Mouse (Mus musculus): ENCODE measurements around the gene Timm13. TPM values are rescaled to one million over a fixed set of nuclear protein-coding genes. Genes with fewer than 3 reads are reported as not detected.

Gene Timm13
- polyA plus RNA-seq, 1 experiment from 2014 or later: 233 TPM

DNA sequence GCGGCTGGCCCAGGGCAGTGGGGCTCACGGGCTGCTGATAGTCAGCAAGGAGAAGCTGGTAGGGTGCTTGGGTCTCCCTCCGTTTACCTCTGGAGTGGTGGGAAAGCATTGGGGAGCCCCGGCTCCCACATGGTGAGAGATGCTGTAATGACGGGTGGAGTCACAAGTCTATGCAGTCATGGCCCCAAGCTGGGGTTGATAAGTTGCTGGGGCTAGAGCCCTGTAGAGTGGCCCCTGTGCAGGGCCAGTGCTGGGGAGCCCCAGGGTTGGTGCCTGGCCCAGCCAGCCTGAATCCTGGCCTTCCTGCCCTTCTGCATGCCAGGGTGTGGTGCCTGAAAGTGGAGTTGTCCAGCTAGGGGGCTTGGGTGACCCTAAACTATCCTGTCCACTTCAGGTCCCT, 38.5 kb downstream of the Timm13 start:
- H3K27me3 ChIP-seq (replicated peaks; ENCODE audit: insufficient read depth, low read length): no peaks in the 10 kb centered on the region
- H3K9ac ChIP-seq (replicated peaks; ENCODE audit: low read depth): no peak overlapping the region
- H3K4me2 ChIP-seq (replicated peaks; ENCODE audit: low read depth, low read length): no peak overlapping the region
- WGBS: 94% methylated on average over 5 of the region's 5 CpGs
- no peak for TF ChIP-seq EP300 (IDR thresholded peaks at IDR 0.05)
- no peak for TF ChIP-seq CTCF (IDR thresholded peaks at IDR 0.05)
- peaks cover 7% of the 10 kb centered on the region; the same call in 1 of the 2 replicates for H3K36me3 ChIP-seq (ENCODE audit: insufficient read depth, low read length)
- DNase-seq (ENCODE audit: low spot score) (no peak), ATAC-seq (no peak)
- no peak overlapping the region for H3K27ac ChIP-seq (ENCODE audit: low read length)
- no peaks in the 10 kb centered on the region for H3K4me1 ChIP-seq (ENCODE audit: insufficient read depth, low read depth, low read length)
- no peak overlapping the region for H3K4me3 ChIP-seq (ENCODE audit: low read depth, low read length)
- no peaks in the 10 kb centered on the region for H3K9me3 ChIP-seq (ENCODE audit: low read length)

GRCm38 (mm10) chr10:80858350-80858935, 42.3 kb downstream of the Timm13 start:
- no peak for ATAC-seq
- Histone ChIP-seq H3K27me3 (replicated peaks; ENCODE audit: insufficient read depth, low read length) (no peaks in the 10 kb centered on the region), H3K4me3 (ENCODE audit: low read depth, low read length) (no peak overlapping the region), H3K9me3 (ENCODE audit: low read length) (no peaks in the 10 kb centered on the region), H3K9ac (replicated peaks; ENCODE audit: low read depth) (no peak overlapping the region), H3K4me2 (replicated peaks; ENCODE audit: low read depth, low read length) (no peak overlapping the region), H3K36me3 (ENCODE audit: insufficient read depth, low read length) (peaks cover 7% of the 10 kb centered on the region; the same call in 1 of the 2 replicates), H3K27ac (ENCODE audit: low read length) (no peak overlapping the region), H3K4me1 (ENCODE audit: insufficient read depth, low read depth, low read length) (peaks cover 5% of the 10 kb centered on the region; the same call in 1 of the 2 replicates)
- no peak for DNase-seq (ENCODE audit: low spot score)
- WGBS: 53% methylated on average over 7 of the region's 7 CpGs
- TF ChIP-seq CTCF (IDR thresholded peaks at IDR 0.05): no peak
- TF ChIP-seq EP300 (IDR thresholded peaks at IDR 0.05): no peak

DNA sequence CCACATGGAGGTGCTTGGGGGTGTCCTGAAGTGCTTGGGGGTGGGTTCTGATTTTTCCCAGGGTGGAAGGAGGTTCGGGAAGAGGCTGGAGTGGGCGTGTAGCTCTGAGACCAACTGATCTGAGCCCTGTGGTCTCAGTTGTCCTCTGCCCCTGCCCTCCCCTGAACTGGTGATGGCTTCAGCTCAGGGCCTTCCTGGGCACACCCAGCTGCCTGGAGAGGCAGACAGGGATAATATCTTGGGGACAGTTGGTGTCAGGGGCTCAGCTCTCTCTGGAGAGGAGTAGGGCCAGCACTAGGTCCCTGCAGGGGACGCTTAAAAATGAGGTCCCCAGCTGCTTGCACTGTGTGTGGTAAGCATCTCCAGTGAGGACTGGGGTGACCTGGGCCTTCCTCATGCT, 42.9 kb downstream of the Timm13 start:
- Histone ChIP-seq H3K9me3 (ENCODE audit: low read length) (no peaks in the 10 kb centered on the region), H3K27ac (ENCODE audit: low read length) (no peak overlapping the region), H3K4me2 (replicated peaks; ENCODE audit: low read depth, low read length) (no peak overlapping the region), H3K4me3 (ENCODE audit: low read depth, low read length) (no peak overlapping the region), H3K27me3 (replicated peaks; ENCODE audit: insufficient read depth, low read length) (no peaks in the 10 kb centered on the region), H3K9ac (replicated peaks; ENCODE audit: low read depth) (no peak overlapping the region), H3K36me3 (ENCODE audit: insufficient read depth, low read length) (peaks cover 7% of the 10 kb centered on the region; the same call in 1 of the 2 replicates), H3K4me1 (ENCODE audit: insufficient read depth, low read depth, low read length) (peaks cover 5% of the 10 kb centered on the region; the same call in 1 of the 2 replicates)
- ATAC-seq: no peak
- WGBS: 53% methylated on average over 3 of the region's 3 CpGs
- TF ChIP-seq EP300 (IDR thresholded peaks at IDR 0.05) (no peak), CTCF (IDR thresholded peaks at IDR 0.05) (no peak)
- no peak for DNase-seq (ENCODE audit: low spot score)

GRCm38 (mm10) chr10:80857386-80857785, 43.4 kb downstream of the Timm13 start:
- Histone ChIP-seq H3K9me3 (ENCODE audit: low read length) (no peaks in the 10 kb centered on the region), H3K4me1 (ENCODE audit: insufficient read depth, low read depth, low read length) (peaks cover 5% of the 10 kb centered on the region; the same call in 1 of the 2 replicates), H3K4me3 (ENCODE audit: low read depth, low read length) (no peak overlapping the region), H3K9ac (replicated peaks; ENCODE audit: low read depth) (no peak overlapping the region), H3K27ac (ENCODE audit: low read length) (no peak overlapping the region), H3K4me2 (replicated peaks; ENCODE audit: low read depth, low read length) (no peak overlapping the region), H3K27me3 (replicated peaks; ENCODE audit: insufficient read depth, low read length) (no peaks in the 10 kb centered on the region), H3K36me3 (ENCODE audit: insufficient read depth, low read length) (peaks cover 7% of the 10 kb centered on the region; the same call in 1 of the 2 replicates)
- no peak for TF ChIP-seq CTCF (IDR thresholded peaks at IDR 0.05)
- TF ChIP-seq EP300 (IDR thresholded peaks at IDR 0.05): no peak
- whole genome bisulfite sequencing: 48% methylated on average over 8 of the region's 8 CpGs
- no peak for ATAC-seq
- DNase-seq (ENCODE audit: low spot score): no peak

- Histone ChIP-seq H3K27ac (ENCODE audit: low read length) (no peak overlapping the region), H3K9me3 (ENCODE audit: low read length) (no peaks in the 10 kb centered on the region), H3K9ac (replicated peaks; ENCODE audit: low read depth) (no peak overlapping the region), H3K36me3 (ENCODE audit: insufficient read depth, low read length) (peaks cover 5% of the 10 kb centered on the region; the same call in 1 of the 2 replicates), H3K4me1 (ENCODE audit: insufficient read depth, low read depth, low read length) (peaks cover 5% of the 10 kb centered on the region; the same call in 1 of the 2 replicates), H3K27me3 (replicated peaks; ENCODE audit: insufficient read depth, low read length) (no peaks in the 10 kb centered on the region), H3K4me3 (ENCODE audit: low read depth, low read length) (no peak overlapping the region), H3K4me2 (replicated peaks; ENCODE audit: low read depth, low read length) (no peak overlapping the region)
- 70% methylated on average over 5 of the region's 5 CpGs for WGBS
- no peak for TF ChIP-seq EP300 (IDR thresholded peaks at IDR 0.05)
- no peak for TF ChIP-seq CTCF (IDR thresholded peaks at IDR 0.05)
- no peak for DNase-seq (ENCODE audit: low spot score)
- ATAC-seq: no peak
Observed at GRCm38 (mm10) chr10:80856908-80857307, 43.9 kb downstream of the Timm13 start.

DNA sequence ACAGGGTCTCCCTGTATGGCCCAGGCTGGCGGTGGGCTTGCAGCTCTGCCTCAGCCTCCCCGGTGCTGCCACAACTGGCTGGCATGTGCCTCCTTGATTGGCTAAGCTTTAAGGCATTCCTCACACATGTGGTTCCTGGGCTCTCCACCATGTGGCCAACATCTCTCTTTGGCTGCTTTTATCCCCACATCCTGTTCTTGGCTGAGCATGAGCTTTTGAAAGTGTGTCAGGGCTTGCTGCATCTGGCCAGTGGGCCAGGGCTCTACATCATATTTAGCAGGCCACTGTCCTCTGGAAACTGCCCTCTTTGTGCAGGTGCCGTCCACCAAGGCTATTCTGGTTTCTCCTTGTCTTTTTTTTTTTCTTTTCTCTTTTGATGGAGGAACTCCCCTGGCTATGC, 44.5 kb downstream of the Timm13 start:
- TF ChIP-seq EP300 (IDR thresholded peaks at IDR 0.05) (no peak), CTCF (IDR thresholded peaks at IDR 0.05) (peak; percentile 20)
- Histone ChIP-seq H3K4me2 (replicated peaks; ENCODE audit: low read depth, low read length) (peak overlapping the region; percentile 100), H3K9ac (replicated peaks; ENCODE audit: low read depth) (peak overlapping the region; percentile 50; the same call in 1 of the 2 replicates), H3K27ac (ENCODE audit: low read length) (no peak overlapping the region), H3K4me3 (ENCODE audit: low read depth, low read length) (no peak overlapping the region), H3K36me3 (ENCODE audit: insufficient read depth, low read length) (no peaks in the 10 kb centered on the region), H3K4me1 (ENCODE audit: insufficient read depth, low read depth, low read length) (peaks cover 5% of the 10 kb centered on the region; the same call in 1 of the 2 replicates), H3K27me3 (replicated peaks; ENCODE audit: insufficient read depth, low read length) (no peaks in the 10 kb centered on the region), H3K9me3 (ENCODE audit: low read length) (no peaks in the 10 kb centered on the region)
- WGBS: 46% methylated on average over 3 of the region's 3 CpGs
- DNase-seq (ENCODE audit: low spot score) (no peak), ATAC-seq (no peak)

All from lung, postnatal 0 days (tissue).